Mouse (Mus musculus): ENCODE measurements around the gene Kcnj6.

- TF ChIP-seq CTCF (IDR thresholded peaks at IDR 0.05; ENCODE audit: control insufficient read depth, insufficient read depth, insufficient read length) (no peak), FOSL1 (IDR thresholded peaks at IDR 0.05; ENCODE audit: insufficient read depth, low read length, poor library complexity, severe bottlenecking) (no peak), USF1 (IDR thresholded peaks at IDR 0.05; ENCODE audit: low read depth) (no peak), MYOD1 (IDR thresholded peaks at IDR 0.05; ENCODE audit: control insufficient read depth, insufficient read length, low read depth) (no peak)
Measured at GRCm38 (mm10) chr16:94816391-94816790, 181.1 kb downstream of the Kcnj6 start.
